Mouse (Mus musculus) left cerebral cortex, postnatal 10 days (tissue): Measurements from ENCODE around the gene Trp53i13. TPM values are rescaled to one million over a fixed set of nuclear protein-coding genes. Genes with fewer than 3 reads are reported as not detected.

ENCODE experiments used
- DNase-seq, 2 experiments: peaks; one replicate each; pipeline ENCODE4 v3.0.0; 2021 to 2022; ENCODE audit warnings: low spot score in 2 of 2, mixed read lengths in 1 of 2; ENCODE audit errors: extremely low spot score in 1 of 2
- intact Hi-C: fragments of 180-260 bp; cut with DNase I; formaldehyde crosslinking; loops from one replicate; pipeline ENCODE4 v1.15.1; 2025
- total RNA-seq, 2 experiments: library from RNA; stranded (reverse); gene quantifications; 2 replicates each; pipeline ENCODE4 v1.2.3; 2021

Gene Trp53i13
- total RNA-seq, 2 experiments from 2014 or later = 3.3 to 3.8 TPM

DNA sequence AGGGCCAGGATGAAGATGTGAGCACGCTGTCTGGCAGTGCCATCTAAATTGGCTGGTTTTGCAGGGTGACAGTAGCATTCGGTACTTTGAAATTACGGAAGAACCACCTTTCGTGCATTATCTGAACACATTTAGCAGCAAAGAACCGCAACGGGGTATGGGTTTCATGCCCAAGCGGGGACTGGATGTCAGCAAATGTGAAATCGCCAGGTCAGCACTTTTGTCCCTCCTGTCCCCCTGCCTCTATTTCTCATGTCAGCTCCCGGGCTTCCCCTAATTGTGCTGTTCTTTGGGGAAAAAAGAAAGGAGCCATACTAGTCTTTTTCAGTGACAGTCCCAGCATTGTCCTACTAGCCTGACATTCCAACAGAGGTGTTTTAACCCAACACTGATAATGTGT is 47.4 kb downstream of the Trp53i13 start:
- DNase-seq = no peak
- intact Hi-C loops = loop anchor here (10.0 kb wide), 1 partner anchor 374 kb away; no protein-coding TSS in a partner anchor

- intact Hi-C loops = loop anchor here (10.0 kb wide), 1 partner anchor 373 kb away; no protein-coding TSS in a partner anchor
- peak in 1 of 2 experiments; percentile 88 for DNase-seq
Observed at GRCm38 (mm10) chr11:77467784-77468183, 48.0 kb downstream of the Trp53i13 start.

GRCm38 (mm10) chr11:77467157-77467556 is 48.6 kb downstream of the Trp53i13 start:
- DNase-seq = peak in 1 of 2 experiments; percentile 85
- intact Hi-C loops = loop anchor here (10.0 kb wide), 1 partner anchor 372 kb away; no protein-coding TSS in a partner anchor

GRCm38 (mm10) chr11:77466544-77466943 is 49.2 kb downstream of the Trp53i13 start:
- DNase-seq = no peak
- intact Hi-C loops = loop anchor here (10.0 kb wide), 1 partner anchor 372 kb away; no protein-coding TSS in a partner anchor

- intact Hi-C loops = loop anchor here (10.0 kb wide), 1 partner anchor 370 kb away; no protein-coding TSS in a partner anchor
- no peak for DNase-seq
Observed at GRCm38 (mm10) chr11:77465111-77465510, 50.7 kb downstream of the Trp53i13 start.

DNA sequence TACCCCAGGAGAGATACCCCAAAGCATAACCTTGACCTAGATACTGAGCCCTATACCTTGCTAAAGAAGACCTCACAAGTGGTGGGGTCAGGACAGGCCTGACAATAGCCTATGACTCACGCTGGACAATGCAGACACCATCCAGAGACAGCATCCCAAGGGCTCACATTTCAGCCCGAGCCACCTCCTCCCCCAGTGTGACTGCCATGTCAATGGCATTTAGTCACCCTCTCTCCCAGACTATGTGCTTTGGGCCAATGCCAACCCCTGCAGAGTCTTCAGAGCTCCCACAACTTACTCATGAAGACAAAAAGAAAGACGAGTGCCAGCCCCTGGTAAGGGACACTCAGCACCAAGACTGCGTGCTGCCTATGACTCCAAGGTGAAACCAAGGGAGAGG is 51.1 kb downstream of the Trp53i13 start:
- DNase-seq = peak in 1 of 2 experiments; percentile 60
- intact Hi-C loops = loop anchor here (10.0 kb wide), 1 partner anchor 370 kb away; no protein-coding TSS in a partner anchor

GRCm38 (mm10) chr11:77463786-77464185 is 52.0 kb downstream of the Trp53i13 start:
- intact Hi-C loops = loop anchor here (10.0 kb wide), 1 partner anchor 369 kb away; no protein-coding TSS in a partner anchor
- DNase-seq = no peak

GRCm38 (mm10) chr11:77463101-77463445 is 52.7 kb downstream of the Trp53i13 start:
- intact Hi-C loops = loop anchor here (10.0 kb wide), 1 partner anchor 368 kb away; no protein-coding TSS in a partner anchor

GRCm38 (mm10) chr11:77462283-77463100 is 53.3 kb downstream of the Trp53i13 start, which contains the start of gene Coro6:
Gene Coro6 (plus strand): TSS chr11:77462411.
- intact Hi-C loops = loop anchor here (10.0 kb wide), 1 partner anchor 368 kb away; no protein-coding TSS in a partner anchor

More at GRCm38 (mm10) chr11:77463101-77463445, 52.7 kb downstream of the Trp53i13 start:
- DNase-seq = no peak

DNA sequence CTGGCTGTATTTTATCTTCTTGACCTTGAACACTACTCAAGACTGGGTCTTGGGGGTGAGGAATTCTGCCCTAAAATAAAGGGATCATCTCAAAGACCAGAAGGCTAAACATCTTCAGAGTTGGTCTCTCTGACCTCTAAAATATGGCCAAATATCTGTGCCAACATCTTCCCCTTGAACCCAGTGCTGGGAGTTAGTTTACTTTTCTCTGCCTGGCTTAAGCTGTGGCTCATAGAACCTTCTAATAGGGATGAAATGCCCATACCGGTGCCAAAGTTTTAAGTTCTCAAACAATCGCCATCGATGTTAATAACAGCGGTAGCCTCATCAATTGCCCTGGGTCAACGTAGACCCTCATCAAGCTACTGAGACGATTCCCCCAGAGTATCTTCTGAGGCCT is 53.9 kb downstream of the Trp53i13 start:
- intact Hi-C loops = loop anchor here (10.0 kb wide), 1 partner anchor 367 kb away; no protein-coding TSS in a partner anchor
- no peak for DNase-seq

More at GRCm38 (mm10) chr11:77462283-77463100, 53.3 kb downstream of the Trp53i13 start, which contains the start of gene Coro6:
- peak in 1 of 2 experiments; percentile 83 for DNase-seq

Other genes with a start within 250 kb of the Trp53i13 start
- gene Coro6, start 53.6 kb downstream of the Trp53i13 start, total RNA-seq = 10 to 100 TPM; 18.4 to 21.1 TPM
- gene Ankrd13b, start 26.3 kb downstream of the Trp53i13 start, total RNA-seq = 100 to 1,000 TPM; 149 to 152 TPM
- 100 to 1,000 TPM; 138 to 142 TPM for gene Git1, start 22.4 kb downstream of the Trp53i13 start, total RNA-seq
- gene Abhd15, start 859 bp downstream of the Trp53i13 start, total RNA-seq = 1 to 10 TPM in 1 of 2 experiments, under 1 TPM in 1; 0.85 to 1.7 TPM
- not detected for gene Gm10392, start 3.2 kb upstream of the Trp53i13 start, total RNA-seq
- 100 to 1,000 TPM; 109 to 111 TPM for gene Taok1, start 91.8 kb upstream of the Trp53i13 start, total RNA-seq
- gene Nufip2, start 170.2 kb upstream of the Trp53i13 start, total RNA-seq = 10 to 100 TPM; 74.9 to 80.8 TPM
- not detected for gene Cryba1, start 209.3 kb upstream of the Trp53i13 start, total RNA-seq
- 100 to 1,000 TPM; 135 to 137 TPM for gene Myo18a, start 247.3 kb upstream of the Trp53i13 start, total RNA-seq